Mouse (Mus musculus): Measurements from ENCODE around the gene Gch1.
A peak's percentile ranks its signal among the peaks of the same experiment; 100 is the strongest.

The Gch1 gene

GRCm38 (mm10) chr14:47206601-47207000, 17.4 kb upstream of the Gch1 start:
- no peak for DNase-seq (ENCODE audit: low read depth, low spot score)

- no peak for DNase-seq (ENCODE audit: low read depth, low spot score)
Observed at GRCm38 (mm10) chr14:47205270-47205972, 16.2 kb upstream of the Gch1 start.

GRCm38 (mm10) chr14:47197340-47197739, 8.1 kb upstream of the Gch1 start:
- no peak for DNase-seq (ENCODE audit: low read depth, low spot score)

- no peak for DNase-seq (ENCODE audit: low read depth, low spot score)
Observed at GRCm38 (mm10) chr14:47196711-47197110, 7.5 kb upstream of the Gch1 start.

- DNase-seq (ENCODE audit: low read depth, low spot score) = peak; percentile 30
Observed at GRCm38 (mm10) chr14:47194096-47194495, 4.9 kb upstream of the Gch1 start.

- no peak for DNase-seq (ENCODE audit: low read depth, low spot score)
Observed at GRCm38 (mm10) chr14:47193506-47193905, 4.3 kb upstream of the Gch1 start.

GRCm38 (mm10) chr14:47191861-47192260, 2.6 kb upstream of the Gch1 start:
- DNase-seq (ENCODE audit: low read depth, low spot score) = no peak

GRCm38 (mm10) chr14:47190626-47191025, 1.4 kb upstream of the Gch1 start:
- no peak for DNase-seq (ENCODE audit: low read depth, low spot score)

- no peak for DNase-seq (ENCODE audit: low read depth, low spot score)
Observed at GRCm38 (mm10) chr14:47189635-47189955, 382 bp upstream of the Gch1 start.

- DNase-seq (ENCODE audit: low read depth, low spot score) = no peak
Observed at GRCm38 (mm10) chr14:47188475-47188847, 752 bp downstream of the Gch1 start.

GRCm38 (mm10) chr14:47187666-47188360, 1.4 kb downstream of the Gch1 start:
- no peak for DNase-seq (ENCODE audit: low read depth, low spot score)

GRCm38 (mm10) chr14:47187261-47187660, 2.0 kb downstream of the Gch1 start:
- no peak for DNase-seq (ENCODE audit: low read depth, low spot score)

GRCm38 (mm10) chr14:47186561-47186960, 2.7 kb downstream of the Gch1 start:
- no peak for DNase-seq (ENCODE audit: low read depth, low spot score)

- DNase-seq (ENCODE audit: low read depth, low spot score) = peak; percentile 21
Observed at GRCm38 (mm10) chr14:47181497-47182290, 7.5 kb downstream of the Gch1 start.

- no peak for DNase-seq (ENCODE audit: low read depth, low spot score)
Observed at GRCm38 (mm10) chr14:47178851-47179250, 10.4 kb downstream of the Gch1 start.

GRCm38 (mm10) chr14:47177846-47178414, 11.3 kb downstream of the Gch1 start:
- no peak for DNase-seq (ENCODE audit: low read depth, low spot score)

GRCm38 (mm10) chr14:47176226-47176625, 13.0 kb downstream of the Gch1 start:
- DNase-seq (ENCODE audit: low read depth, low spot score) = no peak

- DNase-seq (ENCODE audit: low read depth, low spot score) = no peak
Observed at GRCm38 (mm10) chr14:47175136-47175535, 14.1 kb downstream of the Gch1 start.

- DNase-seq (ENCODE audit: low read depth, low spot score) = no peak
Observed at GRCm38 (mm10) chr14:47172073-47172472, 17.1 kb downstream of the Gch1 start.

GRCm38 (mm10) chr14:47170499-47171109, 18.6 kb downstream of the Gch1 start:
- DNase-seq (ENCODE audit: low read depth, low spot score) = no peak

GRCm38 (mm10) chr14:47169677-47170410, 19.4 kb downstream of the Gch1 start:
- no peak for DNase-seq (ENCODE audit: low read depth, low spot score)

Measured in ES-CJ7 (cell line).